Mouse (Mus musculus): ENCODE measurements around the gene Zswim8. TPM values are rescaled to one million over a fixed set of nuclear protein-coding genes. Genes with fewer than 3 reads are reported as not detected.

Gene Zswim8
- polyA plus RNA-seq, 1 experiment = 136 TPM

- 85% methylated on average over 3 of the region's 3 CpGs for WGBS
Observed at GRCm38 (mm10) chr14:20753792-20754191, 46.4 kb downstream of the Zswim8 start.

GRCm38 (mm10) chr14:20757370-20757907 lies 50.1 kb downstream of the Zswim8 start:
- peaks cover 3% of the 10 kb centered on the region; the same call in 1 of the 2 replicates for H3K4me1 ChIP-seq (ENCODE audit: control insufficient read depth, insufficient read depth, low read length)
- WGBS = 58% methylated on average over 22 of the region's 22 CpGs
- H3K27ac ChIP-seq (ENCODE audit: insufficient read depth, low read depth, low read length) = no peak overlapping the region
- H3K4me3 ChIP-seq (ENCODE audit: insufficient read depth, low read depth, low read length) = no peak overlapping the region
- TF ChIP-seq CTCF (conservative IDR thresholded peaks at IDR 0.05; ENCODE audit: insufficient read depth, insufficient read length, low read depth, low read length) = no peak
- TF ChIP-seq POLR2A (IDR thresholded peaks at IDR 0.05; ENCODE audit: low read depth, low read length) = no peak
- peak; percentile 79 for DNase-seq
- H3K27me3 ChIP-seq (replicated peaks; ENCODE audit: control insufficient read depth, insufficient read depth, low read length) = no peaks in the 10 kb centered on the region
- H3K36me3 ChIP-seq (ENCODE audit: control insufficient read depth, insufficient read depth, low read length) = no peaks in the 10 kb centered on the region

More at GRCm38 (mm10) chr14:20753792-20754191, 46.4 kb downstream of the Zswim8 start:
- peaks cover 6% of the 10 kb centered on the region; the same call in 1 of the 2 replicates for H3K4me1 ChIP-seq (ENCODE audit: control insufficient read depth, insufficient read depth, low read length)
- TF ChIP-seq CTCF (conservative IDR thresholded peaks at IDR 0.05; ENCODE audit: insufficient read depth, insufficient read length, low read depth, low read length) = no peak
- no peak overlapping the region for H3K4me3 ChIP-seq (ENCODE audit: insufficient read depth, low read depth, low read length)
- no peak overlapping the region for H3K27ac ChIP-seq (ENCODE audit: insufficient read depth, low read depth, low read length)
- no peaks in the 10 kb centered on the region for H3K27me3 ChIP-seq (replicated peaks; ENCODE audit: control insufficient read depth, insufficient read depth, low read length)
- DNase-seq = no peak
- H3K36me3 ChIP-seq (ENCODE audit: control insufficient read depth, insufficient read depth, low read length) = no peaks in the 10 kb centered on the region

- no peak overlapping the region for H3K27ac ChIP-seq (ENCODE audit: insufficient read depth, low read depth, low read length)
- 76% methylated on average over 8 of the region's 8 CpGs for WGBS
- H3K4me1 ChIP-seq (ENCODE audit: control insufficient read depth, insufficient read depth, low read length) = peaks cover 3% of the 10 kb centered on the region; the same call in 1 of the 2 replicates
- H3K4me3 ChIP-seq (ENCODE audit: insufficient read depth, low read depth, low read length) = no peak overlapping the region
- H3K27me3 ChIP-seq (replicated peaks; ENCODE audit: control insufficient read depth, insufficient read depth, low read length) = no peaks in the 10 kb centered on the region
- DNase-seq = no peak
- no peaks in the 10 kb centered on the region for H3K36me3 ChIP-seq (ENCODE audit: control insufficient read depth, insufficient read depth, low read length)
- TF ChIP-seq CTCF (conservative IDR thresholded peaks at IDR 0.05; ENCODE audit: insufficient read depth, insufficient read length, low read depth, low read length) (0 out of 2 replicates have a peak, but pooled peaks have one; percentile 6), POLR2A (IDR thresholded peaks at IDR 0.05; ENCODE audit: low read depth, low read length) (no peak)
Observed at GRCm38 (mm10) chr14:20758768-20759435, 51.5 kb downstream of the Zswim8 start.

GRCm38 (mm10) chr14:20764942-20765341 lies 57.6 kb downstream of the Zswim8 start:
- WGBS = 74% methylated on average over 5 of the region's 5 CpGs
- Histone ChIP-seq H3K27me3 (replicated peaks; ENCODE audit: control insufficient read depth, insufficient read depth, low read length) (no peaks in the 10 kb centered on the region), H3K36me3 (ENCODE audit: control insufficient read depth, insufficient read depth, low read length) (no peaks in the 10 kb centered on the region; the same call in 1 of the 2 replicates), H3K4me1 (ENCODE audit: control insufficient read depth, insufficient read depth, low read length) (no peaks in the 10 kb centered on the region), H3K27ac (ENCODE audit: insufficient read depth, low read depth, low read length) (peak overlapping the region; percentile 75), H3K4me3 (ENCODE audit: insufficient read depth, low read depth, low read length) (no peak overlapping the region)
- DNase-seq = no peak
- TF ChIP-seq POLR2A (IDR thresholded peaks at IDR 0.05; ENCODE audit: low read depth, low read length) = no peak
- TF ChIP-seq CTCF (conservative IDR thresholded peaks at IDR 0.05; ENCODE audit: insufficient read depth, insufficient read length, low read depth, low read length) = no peak

GRCm38 (mm10) chr14:20765642-20766258 lies 58.4 kb downstream of the Zswim8 start:
- TF ChIP-seq CTCF (conservative IDR thresholded peaks at IDR 0.05; ENCODE audit: insufficient read depth, insufficient read length, low read depth, low read length) = peak; percentile 98; the same call in 1 of the 2 replicates
- TF ChIP-seq POLR2A (IDR thresholded peaks at IDR 0.05; ENCODE audit: low read depth, low read length) = no peak
- H3K27me3 ChIP-seq (replicated peaks; ENCODE audit: control insufficient read depth, insufficient read depth, low read length) = no peaks in the 10 kb centered on the region
- WGBS = 27% methylated on average over 12 of the region's 12 CpGs
- DNase-seq = peak; percentile 92
- H3K36me3 ChIP-seq (ENCODE audit: control insufficient read depth, insufficient read depth, low read length) = no peaks in the 10 kb centered on the region; the same call in 1 of the 2 replicates
- no peak overlapping the region for H3K4me3 ChIP-seq (ENCODE audit: insufficient read depth, low read depth, low read length)
- no peaks in the 10 kb centered on the region for H3K4me1 ChIP-seq (ENCODE audit: control insufficient read depth, insufficient read depth, low read length)
- peak overlapping the region; percentile 75 for H3K27ac ChIP-seq (ENCODE audit: insufficient read depth, low read depth, low read length)

- H3K36me3 ChIP-seq (ENCODE audit: control insufficient read depth, insufficient read depth, low read length) = no peaks in the 10 kb centered on the region; the same call in 1 of the 2 replicates
- H3K4me3 ChIP-seq (ENCODE audit: insufficient read depth, low read depth, low read length) = no peak overlapping the region
- 87% methylated on average over 7 of the region's 7 CpGs for WGBS
- H3K4me1 ChIP-seq (ENCODE audit: control insufficient read depth, insufficient read depth, low read length) = 0 out of 2 replicates have a peak, but pooled peaks cover 3% of the 10 kb centered on the region
- H3K27me3 ChIP-seq (replicated peaks; ENCODE audit: control insufficient read depth, insufficient read depth, low read length) = no peaks in the 10 kb centered on the region
- no peak for DNase-seq
- H3K27ac ChIP-seq (ENCODE audit: insufficient read depth, low read depth, low read length) = no peak overlapping the region
- TF ChIP-seq POLR2A (IDR thresholded peaks at IDR 0.05; ENCODE audit: low read depth, low read length) (no peak), CTCF (conservative IDR thresholded peaks at IDR 0.05; ENCODE audit: insufficient read depth, insufficient read length, low read depth, low read length) (no peak)
Observed at GRCm38 (mm10) chr14:20767936-20768335, 60.6 kb downstream of the Zswim8 start.

GRCm38 (mm10) chr14:20768581-20768980 lies 61.2 kb downstream of the Zswim8 start:
- TF ChIP-seq POLR2A (IDR thresholded peaks at IDR 0.05; ENCODE audit: low read depth, low read length) = no peak
- TF ChIP-seq CTCF (conservative IDR thresholded peaks at IDR 0.05; ENCODE audit: insufficient read depth, insufficient read length, low read depth, low read length) = no peak
- no peak overlapping the region for H3K4me3 ChIP-seq (ENCODE audit: insufficient read depth, low read depth, low read length)
- peaks cover 9% of the 10 kb centered on the region; the same call in 1 of the 2 replicates for H3K4me1 ChIP-seq (ENCODE audit: control insufficient read depth, insufficient read depth, low read length)
- no peaks in the 10 kb centered on the region; the same call in 1 of the 2 replicates for H3K36me3 ChIP-seq (ENCODE audit: control insufficient read depth, insufficient read depth, low read length)
- no peak for DNase-seq
- H3K27me3 ChIP-seq (replicated peaks; ENCODE audit: control insufficient read depth, insufficient read depth, low read length) = no peaks in the 10 kb centered on the region
- no peak overlapping the region for H3K27ac ChIP-seq (ENCODE audit: insufficient read depth, low read depth, low read length)
- 60% methylated on average over 5 of the region's 5 CpGs for WGBS
